Mouse (Mus musculus) erythroblast, embryonic 14.5 days (primary cell): ENCODE results near the gene Ak4.

Experiments used
- GATA1 ChIP-seq: IDR thresholded peaks from 2 replicates; pipeline ENCODE4 v1.6.1; 2012; ENCODE audit warnings: low read length, inconsistent platforms, mixed read lengths
- TAL1 ChIP-seq: IDR thresholded peaks from 3 replicates; pipeline ENCODE4 v1.6.1; 2012; ENCODE audit warnings: low read length, inconsistent platforms, mixed read lengths

DNA sequence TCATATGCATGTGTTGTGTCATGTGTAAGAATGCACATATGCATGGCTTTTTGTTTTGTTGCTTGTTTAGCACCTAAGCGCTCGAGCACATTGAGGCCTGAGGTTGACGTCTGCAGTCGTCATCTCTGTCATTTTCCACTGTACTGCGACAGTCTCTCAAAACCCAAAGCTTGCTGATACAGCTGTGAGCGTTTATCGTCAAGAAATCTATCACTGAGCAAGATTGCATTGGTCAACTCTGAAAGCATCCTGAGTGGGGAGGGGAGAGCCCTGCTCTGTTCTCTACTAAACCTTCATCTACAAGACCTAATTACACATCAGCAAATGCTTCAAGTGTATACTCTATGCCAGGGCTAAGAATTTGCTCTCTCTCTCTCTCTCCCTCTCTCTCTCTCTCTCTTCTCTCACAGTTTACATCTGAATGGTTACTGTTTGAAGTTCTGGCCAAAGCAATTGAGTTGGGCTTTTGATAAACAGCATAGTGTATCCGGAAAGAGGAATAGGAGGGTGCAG is 24.0 kb upstream of the Ak4 start:
- TF ChIP-seq GATA1 (no peak), TAL1 (no peak)
